Mouse (Mus musculus) brain, embryonic 14.5 days (tissue): ENCODE measurements around the gene Cuedc2. TPM values are rescaled to one million over a fixed set of nuclear protein-coding genes. Genes with fewer than 3 reads are reported as not detected.
A peak's percentile ranks its signal among the peaks of the same experiment; 100 is the strongest.

Source experiments
- DNase-seq: peaks from one replicate; pipeline ENCODE4 v3.0.0-alpha.2; 2011; ENCODE audit warnings: low read depth
- CTCF ChIP-seq: fragments of 200-500 bp; IDR thresholded peaks from 2 replicates; pipeline ENCODE4 v1.5.1; 2012; ENCODE audit warnings: inconsistent platforms, mild to moderate bottlenecking, moderate library complexity, borderline replicate concordance; ENCODE audit not compliant: insufficient read depth, insufficient read length; ENCODE audit errors: extremely low read depth
- POLR2A ChIP-seq: fragments of 200-500 bp; IDR thresholded peaks from 2 replicates; pipeline ENCODE4 v1.6.1; 2012; ENCODE audit warnings: mild to moderate bottlenecking, inconsistent platforms, borderline replicate concordance; ENCODE audit not compliant: poor library complexity, insufficient read depth, insufficient read length, severe bottlenecking; ENCODE audit errors: extremely low read depth
- polyA plus RNA-seq: library from polyadenylated mRNA; depleted of rRNA; stranded (reverse); fragments of >200 nt; gene quantifications from 2 replicates; pipeline ENCODE4 v1.2.3, GENCODE M21; 2012

Gene Cuedc2
- polyA plus RNA-seq, 1 experiment: 206 TPM

GRCm38 (mm10) chr19:46326019-46326755 lies 12.3 kb downstream of the Cuedc2 start:
- TF ChIP-seq POLR2A: no peak
- no peak for TF ChIP-seq CTCF
- peak; percentile 67 for DNase-seq

- no peak for DNase-seq
- TF ChIP-seq CTCF (no peak), POLR2A (no peak)
These were observed 13.6 kb downstream of the Cuedc2 start for GRCm38 (mm10) chr19:46324918-46325317.

GRCm38 (mm10) chr19:46324366-46324765 lies 14.1 kb downstream of the Cuedc2 start:
- DNase-seq: no peak
- TF ChIP-seq CTCF: no peak
- no peak for TF ChIP-seq POLR2A

GRCm38 (mm10) chr19:46323716-46324115 lies 14.8 kb downstream of the Cuedc2 start:
- TF ChIP-seq POLR2A: no peak
- DNase-seq: no peak

GRCm38 (mm10) chr19:46322996-46323572 lies 15.4 kb downstream of the Cuedc2 start:
- no peak for DNase-seq
- no peak for TF ChIP-seq POLR2A
- TF ChIP-seq CTCF: no peak

DNA sequence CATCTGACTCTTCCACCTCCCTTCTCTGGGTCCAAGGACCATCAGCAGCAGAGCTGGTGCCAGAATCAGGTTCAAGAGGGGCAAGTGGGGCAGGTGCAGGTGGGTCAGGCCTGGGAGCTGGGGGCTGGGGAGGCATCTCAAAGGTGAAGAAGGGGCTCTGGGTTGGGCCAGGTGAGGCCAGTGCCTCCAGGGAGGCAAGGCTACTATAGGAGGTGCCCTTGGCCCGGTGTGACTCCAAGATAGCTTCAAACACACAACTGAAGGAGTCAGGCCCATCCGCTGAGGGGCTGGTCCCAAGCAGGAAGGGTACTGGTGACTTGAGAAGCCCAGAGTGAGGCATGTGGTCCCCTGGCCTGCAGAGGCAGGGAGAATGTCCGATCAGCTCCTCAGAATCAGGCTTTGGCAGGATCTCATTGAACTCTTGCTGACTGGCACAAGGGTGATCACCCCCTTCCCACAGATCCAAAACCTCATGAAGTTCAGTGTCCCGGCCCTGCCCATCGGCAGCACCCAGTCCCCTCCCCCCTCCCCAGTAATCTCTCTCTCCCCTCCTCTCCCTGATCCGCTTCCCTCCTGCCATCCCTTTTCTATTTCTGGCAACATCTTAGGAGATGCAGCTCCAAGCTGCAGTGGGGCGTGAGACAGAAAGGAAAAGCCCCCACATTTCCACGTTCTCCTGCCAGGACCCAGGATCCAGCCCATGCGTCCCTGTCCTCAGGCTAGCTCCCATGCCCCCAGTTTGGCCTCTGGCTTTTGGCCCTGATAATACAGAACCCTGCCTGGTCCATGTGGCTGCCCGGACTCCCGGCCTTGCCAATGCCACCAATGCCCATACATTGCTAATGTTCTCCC lies 16.1 kb downstream of the Cuedc2 start:
- DNase-seq: no peak
- TF ChIP-seq POLR2A: no peak
- TF ChIP-seq CTCF: no peak

DNA sequence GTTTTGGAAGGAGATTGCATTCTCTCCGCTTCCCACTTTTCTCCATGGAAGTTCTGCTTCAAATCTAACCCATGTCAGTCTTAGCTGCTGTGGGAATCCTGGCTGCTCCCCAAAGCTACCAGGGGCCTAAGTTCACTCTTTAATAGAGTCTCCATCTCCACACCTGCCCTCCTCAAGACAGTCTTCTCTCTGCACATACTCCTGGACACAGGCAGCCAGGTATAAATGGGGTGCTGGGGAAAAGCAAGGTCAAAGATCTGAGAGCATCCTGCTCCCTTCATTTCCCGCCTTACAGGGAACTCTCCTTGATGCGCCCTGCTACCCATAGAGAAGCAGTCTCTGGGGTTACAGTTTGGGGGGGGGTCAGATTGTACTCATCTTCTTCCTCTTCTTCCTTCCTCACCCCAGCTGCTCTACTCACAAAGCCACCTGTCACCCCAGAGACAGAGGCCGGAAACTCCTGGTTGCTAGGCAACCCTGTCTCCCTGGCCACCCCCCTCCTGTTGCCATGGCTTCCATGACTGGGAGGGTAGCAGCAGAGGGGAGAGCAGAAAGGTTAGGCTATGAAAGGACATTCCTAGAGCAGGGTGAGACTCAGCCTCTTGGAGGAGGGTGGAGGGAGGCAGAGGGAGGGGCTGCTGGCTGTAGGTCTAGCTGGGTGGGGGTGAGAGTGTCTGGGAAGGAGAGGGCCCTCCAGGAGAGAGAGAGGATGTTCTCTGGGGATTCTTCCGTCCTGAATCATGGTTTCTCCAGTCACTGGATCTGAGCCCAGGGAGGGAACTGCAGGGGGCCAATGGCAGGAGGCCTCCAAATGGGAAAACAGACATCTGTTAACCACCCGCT lies 17.2 kb downstream of the Cuedc2 start:
- peak; percentile 90 for DNase-seq
- TF ChIP-seq CTCF: no peak
- TF ChIP-seq POLR2A: no peak

DNA sequence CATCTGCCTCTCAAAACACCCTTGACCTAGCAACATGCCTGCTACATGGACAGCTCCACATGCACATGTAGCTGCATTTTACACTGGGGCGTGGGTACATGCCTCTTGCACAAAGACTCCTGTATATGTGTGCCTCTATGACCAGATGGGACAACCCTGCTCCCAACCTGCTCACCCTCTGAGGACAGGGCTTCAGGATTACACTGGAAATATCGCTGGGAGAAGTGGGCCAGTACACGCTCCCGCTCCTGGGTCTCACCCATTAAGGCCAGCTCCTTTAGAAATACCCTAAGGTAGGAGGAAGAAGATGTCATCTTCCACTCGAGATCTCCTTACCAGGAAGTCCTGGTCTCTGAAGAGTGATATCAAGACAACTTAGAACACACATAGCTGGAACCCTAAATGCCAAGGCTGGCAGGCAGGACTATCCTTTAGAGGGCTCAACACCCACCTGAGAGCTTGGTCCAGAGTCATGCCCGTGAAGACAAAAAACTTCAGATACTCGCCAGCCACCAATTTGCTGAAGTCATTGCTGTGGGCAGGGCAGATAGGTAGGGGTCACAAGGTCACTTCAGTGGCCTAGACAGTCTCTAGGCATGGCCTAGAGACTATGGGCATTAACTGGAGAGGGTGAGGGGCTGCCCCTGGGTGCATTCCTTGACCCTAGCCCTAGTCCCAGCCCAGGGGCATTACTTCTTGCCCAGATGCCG lies 18.3 kb downstream of the Cuedc2 start:
- no peak for DNase-seq
- no peak for TF ChIP-seq CTCF
- no peak for TF ChIP-seq POLR2A

- DNase-seq: peak; percentile 91
- no peak for TF ChIP-seq POLR2A
- TF ChIP-seq CTCF: no peak
These were observed 19.7 kb downstream of the Cuedc2 start for GRCm38 (mm10) chr19:46318586-46319378.
